Mouse (Mus musculus) kidney, postnatal 0 days (tissue): ENCODE data around the gene Tagln2. TPM values are rescaled to one million over a fixed set of nuclear protein-coding genes. Genes with fewer than 3 reads are reported as not detected.

Experiments
- ATAC-seq: fragments of 200-750 bp; cut with Nextera tagmentation; replicated peaks from 2 replicates; pipeline ENCODE4 v1.8.0; 2017; ENCODE audit warnings: low read depth, moderate number of reproducible peaks, moderate TSS enrichment, moderate library complexity; ENCODE audit not compliant: low FRiP score
- DNase-seq: peaks from one replicate; pipeline ENCODE4 v3.0.0-alpha.2; 2016; ENCODE audit warnings: low spot score
- H3K27ac ChIP-seq: fragments of 300-500 bp; sonication (generic); 2 replicates; pipeline ENCODE4 v1.5.1; 2014; ENCODE audit warnings: mild to moderate bottlenecking
- H3K27me3 ChIP-seq: fragments of 300-500 bp; sonication (generic); 2 replicates; pipeline ENCODE4 v1.6.1; 2014; ENCODE audit warnings: low read length, mixed read lengths; ENCODE audit not compliant: insufficient read depth
- H3K36me3 ChIP-seq: fragments of 300-500 bp; sonication (generic); 2 replicates; pipeline ENCODE4 v1.6.1; 2014; ENCODE audit warnings: low read length, mixed read lengths; ENCODE audit not compliant: insufficient read depth
- H3K4me1 ChIP-seq: fragments of 300-500 bp; sonication (generic); replicated peaks from 2 replicates; pipeline ENCODE4 v1.6.1; 2014; ENCODE audit warnings: antibody characterized with exemption, low read length, mixed read lengths; ENCODE audit not compliant: insufficient read depth
- H3K4me2 ChIP-seq: fragments of 300-500 bp; sonication (generic); 2 replicates; pipeline ENCODE4 v1.6.1; 2014; ENCODE audit warnings: mild to moderate bottlenecking, low read length, moderate library complexity, mixed read lengths
- H3K4me3 ChIP-seq: fragments of 300-500 bp; sonication (generic); replicated peaks from 2 replicates; pipeline ENCODE4 v1.5.1; 2014; ENCODE audit warnings: low read depth, low read length
- H3K9ac ChIP-seq: fragments of 300-500 bp; sonication (generic); 2 replicates; pipeline ENCODE4 v1.6.1; 2014; ENCODE audit warnings: low read depth, low read length
- H3K9me3 ChIP-seq: fragments of 300-500 bp; sonication (generic); replicated peaks from 2 replicates; pipeline ENCODE4 v1.6.1; 2016; ENCODE audit warnings: low read length, inconsistent platforms, mixed read lengths
- CTCF ChIP-seq: IDR thresholded peaks from 2 replicates; pipeline ENCODE4 v1.5.1; 2016; ENCODE audit warnings: antibody characterized with exemption, low read depth, mild to moderate bottlenecking, moderate library complexity
- WGBS: fragments of 180-500 bp; shearing (Covaris S2); extraction: QIAGEN DNeasy Blood & Tissue Kit; methylation state at CpG from one replicate; pipeline ENCODE4 v1.1.7; 2014; 5-methylcytosine and 5-hydroxymethylcytosine counted together
- polyA plus RNA-seq: library from polyadenylated mRNA; unstranded; fragments of >200 nt; fragmentation: Nextera tagmentation; extraction: Ambion mirVana; gene quantifications from 2 replicates; pipeline ENCODE4 v1.2.1, GENCODE M21; 2015

Gene Tagln2
- polyA plus RNA-seq, 1 experiment from 2014 or later = 225 TPM

DNA sequence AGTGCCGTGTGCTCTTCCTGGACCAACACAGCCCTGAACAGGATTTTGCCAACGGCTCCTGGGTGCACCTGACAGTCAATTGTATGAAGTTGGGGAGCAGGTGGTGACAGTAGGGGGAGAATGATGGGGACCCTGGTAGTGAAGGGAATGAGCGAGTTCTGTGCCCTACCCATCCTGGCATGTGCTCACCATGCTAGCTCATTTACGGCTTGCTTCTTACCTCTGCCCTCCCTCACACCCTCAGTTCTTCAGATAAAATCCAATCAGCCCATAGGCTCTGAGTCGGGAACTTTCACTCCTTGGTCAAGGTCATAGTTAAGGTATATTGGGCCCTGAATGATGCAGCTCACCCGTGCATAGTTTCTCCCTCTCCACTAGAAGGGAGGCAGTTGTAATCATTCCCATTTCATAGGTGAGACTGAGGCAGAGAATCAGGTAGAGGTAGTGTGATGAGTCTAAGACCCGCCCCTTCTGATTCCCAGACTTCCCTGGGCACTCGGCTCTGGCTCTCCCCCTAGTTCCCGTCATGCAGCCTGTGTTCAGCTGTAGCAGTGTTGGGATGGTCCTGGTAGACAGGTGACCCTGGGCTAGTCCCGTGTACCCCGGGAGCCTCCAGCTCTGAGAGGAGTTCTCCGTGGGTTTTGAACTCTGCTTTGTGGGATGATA lies 10.1 kb upstream of the Tagln2 start:
- Histone ChIP-seq H3K27me3 (no peaks in the 10 kb centered on the region), H3K9me3 (no peaks in the 10 kb centered on the region), H3K4me3 (no peak overlapping the region), H3K4me1 (no peaks in the 10 kb centered on the region), H3K4me2 (peak overlapping the region; percentile 49), H3K9ac (no peak overlapping the region), H3K27ac (no peak overlapping the region), H3K36me3 (no peaks in the 10 kb centered on the region)
- DNase-seq = no peak
- no peak for ATAC-seq
- no peak for TF ChIP-seq CTCF
- WGBS = 57% methylated on average over 12 of the region's 12 CpGs

- Histone ChIP-seq H3K4me3 (no peak overlapping the region), H3K27ac (no peak overlapping the region)
- peak; percentile 88 for DNase-seq
Measured at GRCm38 (mm10) chr1:172490261-172490661, 9.6 kb upstream of the Tagln2 start.

DNA sequence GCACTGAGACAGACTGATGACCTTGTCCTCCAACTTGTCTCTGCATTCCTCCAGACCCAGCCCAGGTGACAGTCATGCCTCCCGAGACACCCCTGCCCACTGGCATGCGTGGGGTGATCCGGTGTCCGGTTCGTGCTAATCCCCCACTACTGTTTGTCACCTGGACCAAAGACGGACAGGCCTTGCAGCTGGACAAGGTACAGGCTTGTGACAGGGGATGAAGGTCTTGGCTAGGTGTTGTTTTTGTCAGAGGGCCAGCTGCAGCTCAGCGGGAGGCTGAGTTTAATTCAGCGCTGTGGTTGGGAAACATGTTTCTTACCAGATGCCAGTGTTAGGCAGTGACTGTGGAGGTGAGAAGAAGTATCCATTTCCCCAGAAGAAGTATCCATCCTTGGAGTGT lies 7.8 kb upstream of the Tagln2 start:
- H3K9me3 ChIP-seq = no peaks in the 10 kb centered on the region
- DNase-seq (no peak), ATAC-seq (no peak)
- H3K4me2 ChIP-seq = no peak overlapping the region
- no peaks in the 10 kb centered on the region for H3K4me1 ChIP-seq
- no peaks in the 10 kb centered on the region for H3K36me3 ChIP-seq
- H3K27me3 ChIP-seq = no peaks in the 10 kb centered on the region
- no peak for TF ChIP-seq CTCF
- 75% methylated on average over 8 of the region's 8 CpGs for WGBS
- no peak overlapping the region for H3K27ac ChIP-seq
- no peak overlapping the region for H3K9ac ChIP-seq
- no peak overlapping the region for H3K4me3 ChIP-seq

More at GRCm38 (mm10) chr1:172490261-172490661, 9.6 kb upstream of the Tagln2 start:
- peak overlapping the region; percentile 49 for H3K4me2 ChIP-seq
- no peaks in the 10 kb centered on the region for H3K4me1 ChIP-seq
- TF ChIP-seq CTCF = peak; percentile 99
- peak; percentile 51 for ATAC-seq
- H3K27me3 ChIP-seq = no peaks in the 10 kb centered on the region
- WGBS = 13% methylated on average over 10 of the region's 10 CpGs
- no peaks in the 10 kb centered on the region for H3K36me3 ChIP-seq
- no peaks in the 10 kb centered on the region for H3K9me3 ChIP-seq
- no peak overlapping the region for H3K9ac ChIP-seq

GRCm38 (mm10) chr1:172493516-172493915 lies 6.3 kb upstream of the Tagln2 start:
- Histone ChIP-seq H3K9ac (no peak overlapping the region), H3K36me3 (0 out of 2 replicates have a peak, but pooled peaks cover 4% of the 10 kb centered on the region), H3K4me1 (no peaks in the 10 kb centered on the region), H3K27me3 (no peaks in the 10 kb centered on the region), H3K27ac (no peak overlapping the region), H3K4me2 (no peak overlapping the region), H3K4me3 (no peak overlapping the region), H3K9me3 (no peaks in the 10 kb centered on the region)
- WGBS = 68% methylated on average over 6 of the region's 6 CpGs
- DNase-seq = no peak
- TF ChIP-seq CTCF = no peak
- ATAC-seq = no peak

DNA sequence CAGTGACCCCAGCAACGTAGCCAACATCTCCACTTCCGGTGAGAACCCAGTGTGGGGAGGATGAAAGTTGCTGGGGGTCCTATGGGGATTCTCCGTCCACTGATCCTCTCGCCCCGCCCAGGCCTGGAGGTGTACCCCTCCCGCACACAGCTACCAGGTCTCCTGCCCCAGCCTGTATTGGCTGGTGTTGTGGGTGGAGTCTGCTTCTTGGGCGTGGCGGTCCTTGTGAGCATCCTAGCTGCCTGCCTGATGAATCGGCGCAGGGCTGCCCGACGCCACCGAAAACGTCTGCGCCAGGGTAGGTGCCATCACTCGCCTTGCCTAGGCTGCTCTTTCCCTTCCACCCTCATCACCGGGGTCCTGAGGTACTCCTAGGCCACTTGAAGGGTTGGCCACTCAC lies 3.8 kb upstream of the Tagln2 start:
- H3K36me3 ChIP-seq = 0 out of 2 replicates have a peak, but pooled peaks cover 4% of the 10 kb centered on the region
- 88% methylated on average over 17 of the region's 17 CpGs for WGBS
- no peak for ATAC-seq

GRCm38 (mm10) chr1:172497428-172497827 lies 2.4 kb upstream of the Tagln2 start:
- H3K4me3 ChIP-seq = no peak overlapping the region
- DNase-seq (no peak), ATAC-seq (no peak)
- no peak for TF ChIP-seq CTCF
- H3K27ac ChIP-seq = no peak overlapping the region
- H3K9me3 ChIP-seq = no peaks in the 10 kb centered on the region
- no peak overlapping the region for H3K4me2 ChIP-seq
- no peak overlapping the region for H3K9ac ChIP-seq
- no peaks in the 10 kb centered on the region for H3K27me3 ChIP-seq
- 77% methylated on average over 9 of the region's 10 CpGs for WGBS
- 0 out of 2 replicates have a peak, but pooled peaks cover 4% of the 10 kb centered on the region for H3K36me3 ChIP-seq
- H3K4me1 ChIP-seq = peaks cover 13% of the 10 kb centered on the region

More for the DNA sequence above, 3.8 kb upstream of the Tagln2 start:
- no peak overlapping the region for H3K4me3 ChIP-seq
- H3K9me3 ChIP-seq = no peaks in the 10 kb centered on the region
- 0 out of 2 replicates have a peak, but pooled peaks cover 4% of the 10 kb centered on the region for H3K4me1 ChIP-seq
- H3K4me2 ChIP-seq = no peak overlapping the region
- H3K27ac ChIP-seq = no peak overlapping the region
- no peak overlapping the region for H3K9ac ChIP-seq
- DNase-seq = no peak
- TF ChIP-seq CTCF = no peak
- no peaks in the 10 kb centered on the region for H3K27me3 ChIP-seq
